Mouse (Mus musculus) cerebellum, adult 2 months (tissue): ENCODE measurements around the gene Schip1. TPM values are rescaled to one million over a fixed set of nuclear protein-coding genes. Genes with fewer than 3 reads are reported as not detected.

Source experiments
- DNase-seq, 2 experiments: peaks; one replicate each; pipeline ENCODE4 v3.0.0; 2021
- H3K27ac ChIP-seq: fragments of 200-500 bp; 2 replicates; pipeline ENCODE4 v1.5.1; 2012; ENCODE audit warnings: low read length, control low read depth, inconsistent platforms; ENCODE audit not compliant: insufficient read depth
- H3K27me3 ChIP-seq: fragments of 200-500 bp; 2 replicates; pipeline ENCODE4 v1.6.1; 2012; ENCODE audit warnings: inconsistent platforms, mild to moderate bottlenecking, low read length, moderate library complexity; ENCODE audit not compliant: control insufficient read depth, insufficient read depth
- H3K4me1 ChIP-seq: fragments of 200-500 bp; 2 replicates; pipeline ENCODE4 v1.6.1; 2011; ENCODE audit warnings: low read length; ENCODE audit not compliant: control insufficient read depth, insufficient read depth
- H3K4me3 ChIP-seq: fragments of 200-500 bp; replicated peaks from 2 replicates; pipeline ENCODE3; 2011; ENCODE audit warnings: mild to moderate bottlenecking, low read depth, low read length, control low read depth; ENCODE audit not compliant: insufficient read depth
- CTCF ChIP-seq: fragments of 200-500 bp; IDR thresholded peaks from 2 replicates; pipeline ENCODE4 v1.5.1; 2011; ENCODE audit warnings: low read depth, mild to moderate bottlenecking, control low read depth, low read length, moderate library complexity, borderline replicate concordance; ENCODE audit not compliant: insufficient read depth
- POLR2A ChIP-seq: fragments of 200-500 bp; IDR thresholded peaks from 2 replicates; pipeline ENCODE4 v1.6.1; 2011; ENCODE audit warnings: low read length, control low read depth, borderline replicate concordance; ENCODE audit not compliant: insufficient read depth
- WGBS: fragments of 180-500 bp; shearing (Covaris S2); methylation state at CpG from one replicate; pipeline ENCODE4 v1.1.7; 2018; 5-methylcytosine and 5-hydroxymethylcytosine counted together
- polyA plus RNA-seq: library from polyadenylated mRNA; depleted of rRNA; stranded (reverse); fragments of >200 nt; gene quantifications from 2 replicates; pipeline ENCODE4 v1.2.3, GENCODE M21; 2012; rRNA removed

The Schip1 gene
- polyA plus RNA-seq, 1 experiment, result 208 TPM

- WGBS, result 96% methylated on average over 1 of the region's 1 CpGs
- Histone ChIP-seq H3K4me3 (no peak overlapping the region), H3K27ac (no peak overlapping the region), H3K4me1 (no peaks in the 10 kb centered on the region), H3K27me3 (no peaks in the 10 kb centered on the region)
- no peak for DNase-seq
- TF ChIP-seq CTCF (no peak), POLR2A (no peak)
These were observed 603.2 kb downstream of the Schip1 start for GRCm38 (mm10) chr3:68667852-68668251.

GRCm38 (mm10) chr3:68669418-68669974 lies 604.9 kb downstream of the Schip1 start:
- 84% methylated on average over 5 of the region's 5 CpGs for WGBS
- no peak overlapping the region for H3K27ac ChIP-seq
- no peak for TF ChIP-seq POLR2A
- TF ChIP-seq CTCF, result no peak

GRCm38 (mm10) chr3:68674721-68675120 lies 610.1 kb downstream of the Schip1 start:
- TF ChIP-seq POLR2A (no peak), CTCF (no peak)
- Histone ChIP-seq H3K4me1 (no peaks in the 10 kb centered on the region), H3K27me3 (no peaks in the 10 kb centered on the region), H3K27ac (no peak overlapping the region), H3K4me3 (no peak overlapping the region)
- DNase-seq, result no peak
- WGBS, result 100% methylated on average over 2 of the region's 2 CpGs

More at GRCm38 (mm10) chr3:68669418-68669974, 604.9 kb downstream of the Schip1 start:
- no peak for DNase-seq
- no peaks in the 10 kb centered on the region for H3K27me3 ChIP-seq
- no peaks in the 10 kb centered on the region for H3K4me1 ChIP-seq
- H3K4me3 ChIP-seq, result no peak overlapping the region

GRCm38 (mm10) chr3:68675216-68675835 lies 610.7 kb downstream of the Schip1 start:
- no peak for DNase-seq
- WGBS, result 68% methylated on average over 12 of the region's 12 CpGs
- Histone ChIP-seq H3K4me3 (no peak overlapping the region), H3K27ac (no peak overlapping the region), H3K27me3 (no peaks in the 10 kb centered on the region), H3K4me1 (no peaks in the 10 kb centered on the region)
- TF ChIP-seq CTCF, result no peak

Other genes starting within 250 kb of the Schip1 start
- gene Iqcj, start 172.6 kb upstream of the Schip1 start, polyA plus RNA-seq, result 0.23 TPM in 1 of 2 replicates, not detected in the other
- 1.2 and 1.3 TPM in 2 replicates for gene Iqschfp, start 172.6 kb upstream of the Schip1 start, polyA plus RNA-seq